Mouse (Mus musculus): ENCODE results near the gene Vmn1r196.
"Not testable (repeated sequence)": the region's sequence is repeated elsewhere in the genome, so short reads cannot be mapped to it uniquely, and the experiment has no call there.

Vmn1r196 gene

DNA sequence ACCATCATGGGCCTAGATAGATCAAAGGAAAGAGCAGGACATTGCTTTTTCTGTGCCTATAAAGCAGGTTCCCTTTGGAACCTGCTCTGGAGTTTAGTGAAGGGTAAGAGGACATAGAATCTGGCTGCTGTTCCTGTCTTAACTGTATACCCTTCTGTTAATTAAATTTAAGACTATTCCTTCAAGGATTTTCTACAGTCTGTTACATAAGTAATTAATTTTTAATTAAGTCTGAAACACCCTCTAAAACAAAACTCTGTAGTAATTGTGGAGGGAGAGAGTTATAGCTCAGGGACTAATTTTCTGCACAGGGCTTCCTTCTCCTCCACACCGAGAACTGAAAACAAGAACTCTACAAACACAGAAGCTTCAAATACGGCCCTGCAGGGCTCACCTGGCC is at the start of gene Vmn1r196:
Vmn1r196 (plus strand) TSS at position 301 of the 400 bp plus-strand sequence.
- in situ Hi-C loops (cut with MboI; ENCODE audit: unreplicated experiment in 2 of 2) = no loop called here

- in situ Hi-C loops (cut with MboI; ENCODE audit: unreplicated experiment in 2 of 2) = no loop called here
Measured at GRCm38 (mm10) chr13:22243915-22244314, 45.8 kb upstream of the Vmn1r196 start, which contains the start of gene Vmn1r194. Gene Vmn1r194, plus strand, starts transcription at chr13:22244215.

GRCm38 (mm10) chr13:22270222-22270621 is 19.5 kb upstream of the Vmn1r196 start, which contains the start of gene Vmn1r195:
Gene Vmn1r195, plus strand, starts transcription at chr13:22270522.
- in situ Hi-C loops (cut with MboI; ENCODE audit: unreplicated experiment in 2 of 2) = not testable (repeated sequence)

DNA sequence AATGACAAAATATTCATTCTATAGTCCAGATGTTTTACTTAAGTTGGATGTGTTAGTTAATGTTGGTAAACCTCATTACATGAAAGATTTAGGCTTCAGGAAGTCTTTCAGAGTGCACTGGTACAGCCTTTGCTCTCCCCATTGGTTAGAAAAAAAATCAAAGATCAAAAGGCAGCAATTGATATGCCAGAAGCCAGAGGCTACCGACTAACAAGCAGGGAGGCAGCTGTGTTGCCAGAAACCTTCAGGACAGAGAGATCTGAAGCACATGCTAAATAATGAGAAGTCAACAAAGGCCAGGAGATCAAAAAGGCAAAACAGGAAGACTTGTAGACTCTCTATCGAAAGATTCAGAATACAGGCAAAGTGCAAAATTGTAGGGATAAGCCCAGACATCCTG is 18.0 kb upstream of the Vmn1r196 start:
- in situ Hi-C loops (cut with MboI; ENCODE audit: unreplicated experiment in 2 of 2) = no loop called here

DNA sequence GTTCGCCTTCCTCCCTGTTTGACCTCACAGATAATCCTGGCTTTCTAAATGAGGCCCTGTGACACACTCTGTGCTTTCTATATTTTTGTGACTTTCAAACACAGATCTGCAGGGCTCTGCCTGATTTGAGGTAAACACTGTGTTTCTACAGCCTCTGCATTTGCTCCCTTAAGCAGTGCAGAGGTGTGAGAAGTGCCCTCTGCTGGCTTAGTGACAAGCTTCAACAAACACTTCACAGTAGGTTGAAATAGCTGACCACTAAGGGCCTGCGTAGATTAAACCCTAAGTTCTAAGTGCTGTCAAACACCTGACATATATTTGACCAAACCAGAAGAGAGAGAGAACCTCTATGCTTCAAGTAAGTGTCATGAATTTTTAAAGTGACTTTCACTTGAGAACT is 5.1 kb upstream of the Vmn1r196 start:
- in situ Hi-C loops (cut with MboI; ENCODE audit: unreplicated experiment in 2 of 2) = no loop called here

GRCm38 (mm10) chr13:22308075-22308474 is 18.4 kb downstream of the Vmn1r196 start:
- in situ Hi-C loops (cut with MboI; ENCODE audit: unreplicated experiment in 2 of 2) = not testable (repeated sequence)

- in situ Hi-C loops (cut with MboI; ENCODE audit: unreplicated experiment in 2 of 2) = no loop called here
Measured at GRCm38 (mm10) chr13:22315361-22315760, 25.6 kb downstream of the Vmn1r196 start.

DNA sequence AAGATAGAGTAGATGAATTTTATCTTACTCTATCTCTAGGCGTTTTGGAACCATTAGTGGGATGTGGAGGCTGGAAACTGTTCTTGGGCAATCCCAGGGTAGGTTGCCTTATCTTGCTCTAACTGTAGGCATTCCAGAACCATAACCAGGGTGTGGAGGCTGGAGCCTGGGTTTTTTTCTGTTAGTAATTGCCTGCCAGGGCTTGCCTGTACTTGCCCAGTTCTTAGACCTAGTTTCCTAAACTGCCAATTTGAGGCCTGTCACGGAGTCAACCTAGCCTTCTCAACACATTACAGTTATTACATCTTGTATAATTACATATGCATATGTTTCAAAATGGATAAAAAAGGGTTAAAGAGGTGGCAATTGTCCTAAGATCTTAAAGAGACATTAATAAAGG is 27.6 kb downstream of the Vmn1r196 start:
- in situ Hi-C loops (cut with MboI; ENCODE audit: unreplicated experiment in 2 of 2) = no loop called here

- in situ Hi-C loops (cut with MboI; ENCODE audit: unreplicated experiment in 2 of 2) = no loop called here
Measured at GRCm38 (mm10) chr13:22320091-22320490, 30.4 kb downstream of the Vmn1r196 start.

- in situ Hi-C loops (cut with MboI; ENCODE audit: unreplicated experiment in 2 of 2) = no loop called here
Measured at GRCm38 (mm10) chr13:22324289-22324688, 34.6 kb downstream of the Vmn1r196 start, which contains the start of gene Vmn1r197. Gene Vmn1r197, plus strand, starts transcription at chr13:22324589.

DNA sequence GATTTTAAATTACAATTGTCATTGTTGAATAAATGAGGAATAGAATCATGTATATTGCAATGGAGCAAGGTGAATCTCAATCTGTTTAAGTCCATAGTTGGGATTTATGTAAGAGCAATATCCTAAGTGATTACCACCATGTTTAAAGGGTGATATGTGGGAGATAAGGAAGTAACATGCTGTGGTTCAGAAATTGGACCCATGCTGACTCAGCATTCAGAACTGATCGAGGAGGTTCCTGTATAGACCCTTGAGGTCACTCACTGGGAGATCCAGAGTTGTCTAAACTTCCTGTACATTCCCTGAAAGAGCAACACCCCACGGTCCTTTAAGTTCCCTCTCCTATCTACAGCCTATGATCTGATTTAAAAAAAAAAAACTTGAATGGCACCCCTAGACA is 43.5 kb downstream of the Vmn1r196 start:
- in situ Hi-C loops (cut with MboI; ENCODE audit: unreplicated experiment in 2 of 2) = no loop called here

DNA sequence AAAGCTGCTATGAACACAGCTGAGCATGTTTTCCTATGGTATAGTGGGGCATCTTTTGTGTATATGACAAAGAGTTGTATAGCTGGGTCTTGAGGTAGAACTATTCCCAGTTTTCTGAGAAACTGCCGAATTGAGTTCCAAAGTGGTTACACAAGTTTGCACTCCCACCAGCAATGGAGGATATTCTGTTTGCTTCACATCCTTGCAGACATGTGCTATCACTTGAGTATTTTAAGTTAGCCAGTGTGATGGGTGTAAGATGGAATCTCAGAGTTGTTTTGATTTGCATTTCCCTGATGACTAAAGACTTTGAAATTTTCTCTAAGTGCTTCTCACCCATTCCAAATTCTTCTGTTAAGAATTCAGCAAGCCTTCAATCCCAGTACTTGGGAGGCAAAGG is 45.8 kb downstream of the Vmn1r196 start:
- in situ Hi-C loops (cut with MboI; ENCODE audit: unreplicated experiment in 2 of 2) = no loop called here
